Mouse (Mus musculus) spleen, adult 2 months (tissue): ENCODE measurements around the gene Cd28.

Experiments used
- CTCF ChIP-seq: fragments of 200-500 bp; IDR thresholded peaks from 2 replicates; pipeline ENCODE4 v1.5.1; 2011; ENCODE audit warnings: mild to moderate bottlenecking, inconsistent platforms; ENCODE audit not compliant: insufficient read depth, insufficient read length, insufficient replicate concordance; ENCODE audit errors: extremely low read depth
- POLR2A ChIP-seq: fragments of 200-500 bp; IDR thresholded peaks from 2 replicates; pipeline ENCODE4 v1.6.1; 2011; ENCODE audit warnings: low read depth, low read length, inconsistent platforms

GRCm38 (mm10) chr1:60795677-60796205, 79.1 kb downstream of the Cd28 start:
- no peak for TF ChIP-seq CTCF
- TF ChIP-seq POLR2A: no peak
